Comparison of ENCODE assay signal across 17 mouse cellular contexts in the genomic region with DNA sequence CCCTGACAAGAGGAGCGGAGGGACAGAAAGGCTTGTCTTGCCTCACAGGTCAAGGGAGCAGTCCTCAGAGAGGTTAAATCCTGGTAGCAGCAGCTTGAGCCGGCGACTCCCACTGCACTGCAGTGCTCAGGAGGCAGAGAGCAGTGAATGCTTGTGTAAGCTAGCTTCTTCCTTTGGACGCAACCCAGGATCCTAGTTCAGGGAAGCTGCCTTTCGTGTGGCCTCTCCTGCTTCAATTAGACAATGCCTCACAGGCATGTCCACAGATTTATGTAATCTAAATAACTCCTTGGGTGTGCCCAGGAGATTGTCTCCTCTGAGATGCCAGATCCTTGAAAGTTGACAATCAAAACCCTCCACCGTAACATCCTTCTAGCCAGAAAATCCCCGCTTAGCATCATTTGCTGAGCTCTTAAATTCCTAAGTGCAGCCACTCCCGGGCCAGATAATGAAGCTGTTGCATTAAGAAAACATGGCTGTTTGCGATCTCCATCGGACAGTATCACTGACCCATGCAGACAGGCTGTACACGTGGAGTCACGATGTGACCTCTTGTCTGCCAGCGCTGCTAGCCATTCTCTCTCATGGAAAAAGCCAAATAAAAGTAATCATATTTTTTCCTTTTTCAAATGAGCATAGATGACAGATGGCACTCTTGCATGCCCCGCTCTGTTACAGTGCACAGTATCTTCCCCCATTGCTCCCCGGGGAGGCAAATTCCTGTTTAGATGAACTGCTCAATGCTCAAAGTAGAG. TPM values are rescaled to one million over a fixed set of nuclear protein-coding genes. Genes with fewer than 3 reads are reported as not detected.
DNase-seq lines count a peak whose midpoint lies in the region; ATAC-seq and TF ChIP-seq lines count a peak whose summit lies in the region.
"Had no signal": no experiment of that assay in that cellular context is flagged by ENCODE, and none has a peak within 500 bp of the region (broad histone marks: within the 10 kb centered on the region; RNA-seq: fewer than 3 reads in every experiment).

No protein-coding gene starts in this region.

- peak; percentile 11 for DNase-seq in midbrain, embryonic 14.5 days
- DNase-seq in midbrain, postnatal 0 days (ENCODE audit: low spot score), result no peak
- peak; percentile 22 to 30 for DNase-seq in layer of hippocampus, adult 8-10 months (ENCODE audit: low spot score in 2 of 2)
- DNase-seq in lung, postnatal 36 days, result peak; percentile 71
- no peak for DNase-seq in stomach, postnatal 0 days (ENCODE audit: low spot score)
- DNase-seq in urinary bladder, postnatal 10 days (ENCODE audit: low spot score), result no peak
- DNase-seq: cerebellum, adult 8-10 months; gastrocnemius, postnatal 10 days had no signal

- H3K27ac ChIP-seq in midbrain, embryonic 14.5 days (replicated peaks; ENCODE audit: low read depth, low read length), result no peak overlapping the region
- H3K27ac ChIP-seq in midbrain, postnatal 0 days (ENCODE audit: low read depth, low read length), result no peak overlapping the region
- no peak overlapping the region for H3K27ac ChIP-seq in kidney, embryonic 14.5 days (ENCODE audit: low read depth, low read length)
- no peak overlapping the region for H3K27ac ChIP-seq in stomach, postnatal 0 days (replicated peaks)
- H3K27ac ChIP-seq: embryonic facial prominence, embryonic 12.5 days; hindbrain, embryonic 10.5 days; limb, embryonic 10.5 days; liver, embryonic 14.5 days had no signal

- no peaks in the 10 kb centered on the region for H3K4me1 ChIP-seq in midbrain, embryonic 14.5 days (ENCODE audit: control insufficient read depth, insufficient read depth, low read length)
- H3K4me1 ChIP-seq in midbrain, postnatal 0 days (ENCODE audit: insufficient read depth, low read length), result no peaks in the 10 kb centered on the region
- no peaks in the 10 kb centered on the region; the same call in 1 of the 2 replicates for H3K4me1 ChIP-seq in kidney, embryonic 14.5 days (ENCODE audit: control insufficient read depth, insufficient read depth, low read length)
- H3K4me1 ChIP-seq in stomach, postnatal 0 days (replicated peaks; ENCODE audit: control insufficient read depth, insufficient read depth), result no peaks in the 10 kb centered on the region
- H3K4me1 ChIP-seq: embryonic facial prominence, embryonic 12.5 days; hindbrain, embryonic 10.5 days; limb, embryonic 10.5 days; megakaryocyte, embryonic 14.5 days had no signal

- H3K4me2 ChIP-seq in midbrain, embryonic 14.5 days (ENCODE audit: low read length), result no peak overlapping the region
- H3K4me2 ChIP-seq in midbrain, postnatal 0 days (ENCODE audit: low read depth, low read length, poor library complexity, severe bottlenecking), result no peak overlapping the region
- H3K4me2 ChIP-seq in kidney, embryonic 14.5 days (replicated peaks; ENCODE audit: low read depth, low read length), result no peak overlapping the region
- H3K4me2 ChIP-seq in stomach, postnatal 0 days (replicated peaks; ENCODE audit: low read depth), result no peak overlapping the region
- H3K4me2 ChIP-seq: embryonic facial prominence, embryonic 12.5 days had no signal

- H3K4me3 ChIP-seq in midbrain, embryonic 14.5 days (replicated peaks; ENCODE audit: low read depth, low read length), result no peak overlapping the region
- H3K4me3 ChIP-seq in midbrain, postnatal 0 days (ENCODE audit: low read depth, low read length), result no peak overlapping the region
- no peak overlapping the region for H3K4me3 ChIP-seq in kidney, embryonic 14.5 days (ENCODE audit: low read length)
- no peak overlapping the region for H3K4me3 ChIP-seq in stomach, postnatal 0 days (ENCODE audit: low read depth, low read length)
- H3K4me3 ChIP-seq: embryonic facial prominence, embryonic 12.5 days; hindbrain, embryonic 10.5 days; limb, embryonic 10.5 days; megakaryocyte, embryonic 14.5 days; myocyte had no signal

- no peak for TF ChIP-seq CTCF in midbrain, postnatal 0 days (IDR thresholded peaks at IDR 0.05)
- TF ChIP-seq CTCF in stomach, postnatal 0 days (IDR thresholded peaks at IDR 0.05; ENCODE audit: low read depth), result no peak

- no peaks in the 10 kb centered on the region for H3K27me3 ChIP-seq in midbrain, embryonic 14.5 days (ENCODE audit: control insufficient read depth, insufficient read depth, low read length)
- no peaks in the 10 kb centered on the region for H3K27me3 ChIP-seq in midbrain, postnatal 0 days (ENCODE audit: insufficient read depth, low read length)
- H3K27me3 ChIP-seq in kidney, embryonic 14.5 days (ENCODE audit: control insufficient read depth, insufficient read depth, low read length), result no peaks in the 10 kb centered on the region
- H3K27me3 ChIP-seq in stomach, postnatal 0 days (ENCODE audit: control insufficient read depth, insufficient read depth, low read length), result no peaks in the 10 kb centered on the region
- H3K27me3 ChIP-seq: CH12.LX; embryonic facial prominence, embryonic 12.5 days; megakaryocyte, embryonic 14.5 days had no signal

- WGBS in midbrain, embryonic 14.5 days, result 77% methylated on average over 15 of the region's 15 CpGs
- WGBS in midbrain, postnatal 0 days, result 75% methylated on average over 15 of the region's 15 CpGs
- 50% methylated on average over 15 of the region's 15 CpGs for WGBS in kidney, embryonic 14.5 days
- 68% methylated on average over 15 of the region's 15 CpGs for WGBS in stomach, postnatal 0 days

- no peaks in the 10 kb centered on the region for H3K36me3 ChIP-seq in midbrain, embryonic 14.5 days (ENCODE audit: control insufficient read depth, insufficient read depth, low read length)
- H3K36me3 ChIP-seq in midbrain, postnatal 0 days (ENCODE audit: insufficient read depth, low read length), result no peaks in the 10 kb centered on the region
- H3K36me3 ChIP-seq in kidney, embryonic 14.5 days (ENCODE audit: control insufficient read depth, insufficient read depth, low read length), result no peaks in the 10 kb centered on the region
- H3K36me3 ChIP-seq in stomach, postnatal 0 days (ENCODE audit: control insufficient read depth, insufficient read depth, low read length), result no peaks in the 10 kb centered on the region
- H3K36me3 ChIP-seq: embryonic facial prominence, embryonic 12.5 days; hindbrain, embryonic 10.5 days; limb, embryonic 10.5 days had no signal

- H3K9ac ChIP-seq in midbrain, embryonic 14.5 days (replicated peaks; ENCODE audit: low read length), result no peak overlapping the region
- H3K9ac ChIP-seq in midbrain, postnatal 0 days (replicated peaks; ENCODE audit: low read length, poor library complexity, severe bottlenecking), result no peak overlapping the region
- no peak overlapping the region for H3K9ac ChIP-seq in kidney, embryonic 14.5 days (ENCODE audit: low read depth, low read length)
- H3K9ac ChIP-seq in stomach, postnatal 0 days (ENCODE audit: low read length), result no peak overlapping the region
- H3K9ac ChIP-seq: embryonic facial prominence, embryonic 12.5 days; liver, embryonic 14.5 days had no signal

- TF ChIP-seq EP300 in stomach, postnatal 0 days (optimal IDR thresholded peaks at IDR 0.05), result no peak

- H3K9me3 ChIP-seq in midbrain, embryonic 14.5 days (ENCODE audit: control insufficient read depth, low read length), result no peaks in the 10 kb centered on the region
- no peaks in the 10 kb centered on the region for H3K9me3 ChIP-seq in midbrain, postnatal 0 days (ENCODE audit: low read length)
- no peaks in the 10 kb centered on the region for H3K9me3 ChIP-seq in kidney, embryonic 14.5 days (ENCODE audit: control insufficient read depth, low read length)
- H3K9me3 ChIP-seq in stomach, postnatal 0 days (ENCODE audit: control insufficient read depth, low read length), result no peaks in the 10 kb centered on the region
- H3K9me3 ChIP-seq: embryonic facial prominence, embryonic 12.5 days; hindbrain, embryonic 10.5 days; limb, embryonic 10.5 days; megakaryocyte, embryonic 14.5 days had no signal

- no peak for ATAC-seq in midbrain, embryonic 14.5 days (ENCODE audit: low FRiP score, low TSS enrichment)
- ATAC-seq in midbrain, postnatal 0 days (ENCODE audit: low FRiP score), result no peak
- 0 out of 2 replicates have a peak, but pooled peaks have one; percentile 46 for ATAC-seq in kidney, embryonic 14.5 days (ENCODE audit: low FRiP score, low TSS enrichment)
- no peak for ATAC-seq in stomach, postnatal 0 days (ENCODE audit: low FRiP score, low TSS enrichment)
- ATAC-seq: intestine, postnatal 0 days had no signal

RNA-seq across cellular contexts. Expression of a gene that starts 44.1 kb away (rescaled TPM):
- 0.34 and 1.1 TPM in 2 replicates for polyA plus RNA-seq in midbrain, embryonic 14.5 days (2014; fragmentation: Nextera tagmentation; extraction: Ambion mirVana)
- 2.7 and 2.9 TPM in 2 replicates for total RNA-seq in midbrain, postnatal 0 days (2014; rRNA removed)
- polyA plus RNA-seq in midbrain, postnatal 0 days (2015; fragmentation: Nextera tagmentation; extraction: Ambion mirVana), result 0.63 and 0.75 TPM in 2 replicates
- 5.6 and 8.1 TPM in 2 replicates for polyA plus RNA-seq in kidney, embryonic 14.5 days (2014; fragmentation: Nextera tagmentation; extraction: Ambion mirVana)
- 10 to 100 TPM; 14.4 to 19.2 (median 18.0) TPM for total RNA-seq in layer of hippocampus, adult 8-10 months (2022)
- 1.7 and 2.1 TPM in 2 replicates for polyA plus RNA-seq in stomach, postnatal 0 days (2015; fragmentation: Nextera tagmentation; extraction: Ambion mirVana)
- total RNA-seq: CH12.LX had no signal

Comparison
In these comparisons a context has a peak if more than half of its experiments do, and no peak if none do; other contexts are left out.
1. DNase-seq: peak in midbrain, embryonic 14.5 days (single experiment), layer of hippocampus, adult 8-10 months (2 of 2) and lung, postnatal 36 days (single experiment); none in midbrain, postnatal 0 days (single experiment), stomach, postnatal 0 days (single experiment) and urinary bladder, postnatal 10 days (single experiment).